Mouse (Mus musculus) lung, postnatal 4 days (tissue): ENCODE results near the gene Pcid2.

Experiments used
- DNase-seq, 2 experiments: peaks; one replicate each; pipeline ENCODE4 v3.0.0; 2021

Gene Pcid2

GRCm38 (mm10) chr8:13105087-13105881 is at the start of gene Pcid2, which contains the start of gene Cul4a:
TSS of gene Pcid2 (minus strand) at chr8:13105459.
TSS of gene Cul4a (plus strand) at chr8:13105621.
- DNase-seq: peak; percentile 97 to 98

GRCm38 (mm10) chr8:13154099-13154498 is 48.8 kb upstream of the Pcid2 start:
- DNase-seq: no peak

- no peak for DNase-seq
Observed at GRCm38 (mm10) chr8:13150929-13151328, 45.7 kb upstream of the Pcid2 start.

- DNase-seq: no peak
Observed at GRCm38 (mm10) chr8:13149866-13150265, 44.6 kb upstream of the Pcid2 start.

- DNase-seq: no peak
Observed at GRCm38 (mm10) chr8:13149287-13149686, 44.0 kb upstream of the Pcid2 start.

GRCm38 (mm10) chr8:13148476-13148875 is 43.2 kb upstream of the Pcid2 start:
- DNase-seq: no peak

- DNase-seq: no peak
Observed at GRCm38 (mm10) chr8:13141681-13142080, 36.4 kb upstream of the Pcid2 start.

GRCm38 (mm10) chr8:13139641-13140182 is 34.5 kb upstream of the Pcid2 start:
- no peak for DNase-seq

GRCm38 (mm10) chr8:13132220-13132619 is 27.0 kb upstream of the Pcid2 start:
- peak in 1 of 2 experiments; percentile 62 for DNase-seq

- DNase-seq: no peak
Observed at GRCm38 (mm10) chr8:13124897-13125296, 19.6 kb upstream of the Pcid2 start.

GRCm38 (mm10) chr8:13122887-13123421 is 17.7 kb upstream of the Pcid2 start:
- no peak for DNase-seq

GRCm38 (mm10) chr8:13120882-13121665 is 15.8 kb upstream of the Pcid2 start:
- DNase-seq: no peak

- DNase-seq: no peak
Observed at GRCm38 (mm10) chr8:13118516-13118915, 13.3 kb upstream of the Pcid2 start.

GRCm38 (mm10) chr8:13117096-13117495 is 11.8 kb upstream of the Pcid2 start:
- no peak for DNase-seq

- DNase-seq: no peak
Observed at GRCm38 (mm10) chr8:13113232-13113631, 8.0 kb upstream of the Pcid2 start.

- DNase-seq: no peak
Observed at GRCm38 (mm10) chr8:13111917-13112316, 6.7 kb upstream of the Pcid2 start.

- DNase-seq: no peak
Observed at GRCm38 (mm10) chr8:13109416-13109960, 4.2 kb upstream of the Pcid2 start.

GRCm38 (mm10) chr8:13108967-13109366 is 3.7 kb upstream of the Pcid2 start:
- no peak for DNase-seq

- DNase-seq: no peak
Observed at GRCm38 (mm10) chr8:13107990-13108638, 2.9 kb upstream of the Pcid2 start.

- no peak for DNase-seq
Observed at GRCm38 (mm10) chr8:13105908-13106551, 771 bp upstream of the Pcid2 start.

GRCm38 (mm10) chr8:13104691-13105086 is 570 bp downstream of the Pcid2 start:
- peak; percentile 94 for DNase-seq

GRCm38 (mm10) chr8:13077542-13077941 is 27.7 kb downstream of the Pcid2 start:
- no peak for DNase-seq
